Mouse (Mus musculus) stomach, postnatal 0 days (tissue): ENCODE data around the gene Rnf207. TPM values are rescaled to one million over a fixed set of nuclear protein-coding genes. Genes with fewer than 3 reads are reported as not detected.

Experiments used
- ATAC-seq: fragments of 200-750 bp; cut with Nextera tagmentation; 2 replicates; pipeline ENCODE4 v1.8.0; 2017; ENCODE audit not compliant: low FRiP score, low TSS enrichment
- DNase-seq: peaks from one replicate; pipeline ENCODE4 v3.0.0-alpha.2; 2016; ENCODE audit warnings: low spot score
- H3K27ac ChIP-seq: fragments of 300-500 bp; sonication (generic); replicated peaks from 2 replicates; pipeline ENCODE4 v1.5.1; 2014; ENCODE audit warnings: mild to moderate bottlenecking, control low read depth
- H3K27me3 ChIP-seq: fragments of 300-500 bp; sonication (generic); 2 replicates; pipeline ENCODE4 v1.6.1; 2014; ENCODE audit warnings: low read length; ENCODE audit not compliant: control insufficient read depth, insufficient read depth
- H3K36me3 ChIP-seq: fragments of 300-500 bp; sonication (generic); 2 replicates; pipeline ENCODE4 v1.6.1; 2014; ENCODE audit warnings: low read length, mixed read lengths; ENCODE audit not compliant: control insufficient read depth, insufficient read depth
- H3K4me1 ChIP-seq: fragments of 300-500 bp; sonication (generic); replicated peaks from 2 replicates; pipeline ENCODE4 v1.6.1; 2014; ENCODE audit warnings: antibody characterized with exemption; ENCODE audit not compliant: control insufficient read depth, insufficient read depth
- H3K4me2 ChIP-seq: fragments of 300-500 bp; sonication (generic); replicated peaks from 2 replicates; pipeline ENCODE4 v1.6.1; 2014; ENCODE audit warnings: low read depth, mild to moderate bottlenecking, control low read depth, moderate library complexity
- H3K4me3 ChIP-seq: fragments of 300-500 bp; sonication (generic); 2 replicates; pipeline ENCODE4 v1.5.1; 2014; ENCODE audit warnings: low read depth, low read length, control low read depth
- H3K9ac ChIP-seq: fragments of 300-500 bp; sonication (generic); 2 replicates; pipeline ENCODE4 v1.6.1; 2014; ENCODE audit warnings: mild to moderate bottlenecking, low read length, control low read depth, mixed read lengths
- H3K9me3 ChIP-seq: fragments of 300-500 bp; sonication (generic); 2 replicates; pipeline ENCODE4 v1.6.1; 2016; ENCODE audit warnings: low read length; ENCODE audit not compliant: control insufficient read depth
- CTCF ChIP-seq: IDR thresholded peaks from 2 replicates; pipeline ENCODE4 v1.5.1; 2016; ENCODE audit warnings: antibody characterized with exemption, low read depth, mild to moderate bottlenecking, moderate library complexity
- EP300 ChIP-seq: optimal IDR thresholded peaks from 2 replicates; pipeline ENCODE3; 2016; ENCODE audit warnings: antibody characterized with exemption
- WGBS: fragments of 180-500 bp; shearing (Covaris S2); extraction: QIAGEN DNeasy Blood & Tissue Kit; methylation state at CpG from one replicate; pipeline ENCODE4 v1.1.7; 2014; 5-methylcytosine and 5-hydroxymethylcytosine counted together
- polyA plus RNA-seq: library from polyadenylated mRNA; unstranded; fragments of >200 nt; fragmentation: Nextera tagmentation; extraction: Ambion mirVana; gene quantifications from 2 replicates; pipeline ENCODE4 v1.2.1, GENCODE M21; 2015

The Rnf207 gene
- polyA plus RNA-seq, 1 experiment from 2014 or later, result 0.46 TPM

- WGBS, result 6% methylated on average over 70 of the region's 70 CpGs
- DNase-seq, result peak; percentile 90
- H3K36me3 ChIP-seq, result no peaks in the 10 kb centered on the region
- no peak overlapping the region for H3K9ac ChIP-seq
- peaks cover 15% of the 10 kb centered on the region; the same call in 1 of the 2 replicates for H3K27me3 ChIP-seq
- peak; percentile 84 for ATAC-seq
- H3K4me2 ChIP-seq, result peak overlapping the region; percentile 42
- TF ChIP-seq CTCF (peak; percentile 90), EP300 (no peak)
- no peaks in the 10 kb centered on the region for H3K4me1 ChIP-seq
- peak overlapping the region; percentile 22 for H3K4me3 ChIP-seq
- no peak overlapping the region for H3K27ac ChIP-seq
- no peaks in the 10 kb centered on the region for H3K9me3 ChIP-seq
Observed at GRCm38 (mm10) chr4:152283186-152283950, 35.4 kb downstream of the Rnf207 start.

GRCm38 (mm10) chr4:152282721-152283120, 36.1 kb downstream of the Rnf207 start:
- no peaks in the 10 kb centered on the region for H3K36me3 ChIP-seq
- H3K4me2 ChIP-seq, result peak overlapping the region; percentile 42
- no peak for TF ChIP-seq EP300
- TF ChIP-seq CTCF, result no peak
- 19% methylated on average over 34 of the region's 34 CpGs for WGBS
- DNase-seq (no peak), ATAC-seq (no peak)
- H3K9ac ChIP-seq, result no peak overlapping the region
- no peak overlapping the region for H3K27ac ChIP-seq
- peaks cover 15% of the 10 kb centered on the region; the same call in 1 of the 2 replicates for H3K27me3 ChIP-seq
- peak overlapping the region; percentile 22 for H3K4me3 ChIP-seq
- no peaks in the 10 kb centered on the region for H3K4me1 ChIP-seq
- no peaks in the 10 kb centered on the region for H3K9me3 ChIP-seq

GRCm38 (mm10) chr4:152281601-152282000, 37.2 kb downstream of the Rnf207 start:
- Histone ChIP-seq H3K27me3 (peaks cover 6% of the 10 kb centered on the region; the same call in 1 of the 2 replicates), H3K4me1 (no peaks in the 10 kb centered on the region), H3K4me2 (no peak overlapping the region), H3K36me3 (no peaks in the 10 kb centered on the region), H3K9ac (no peak overlapping the region), H3K4me3 (no peak overlapping the region), H3K27ac (no peak overlapping the region), H3K9me3 (no peaks in the 10 kb centered on the region)
- ATAC-seq, result no peak
- TF ChIP-seq CTCF, result no peak
- no peak for TF ChIP-seq EP300
- WGBS, result 65% methylated on average over 15 of the region's 15 CpGs
- no peak for DNase-seq

- DNase-seq (no peak), ATAC-seq (no peak)
- Histone ChIP-seq H3K9me3 (no peaks in the 10 kb centered on the region), H3K4me3 (no peak overlapping the region), H3K4me1 (no peaks in the 10 kb centered on the region), H3K9ac (no peak overlapping the region), H3K4me2 (no peak overlapping the region), H3K36me3 (no peaks in the 10 kb centered on the region), H3K27ac (no peak overlapping the region), H3K27me3 (no peaks in the 10 kb centered on the region; the same call in 1 of the 2 replicates)
- TF ChIP-seq CTCF (no peak), EP300 (no peak)
- WGBS, result 87% methylated on average over 23 of the region's 23 CpGs
Observed at GRCm38 (mm10) chr4:152278986-152279385, 39.8 kb downstream of the Rnf207 start.

- no peak overlapping the region for H3K4me2 ChIP-seq
- no peak overlapping the region for H3K27ac ChIP-seq
- TF ChIP-seq CTCF (peak; percentile 24; the same call in 1 of the 2 replicates), EP300 (no peak)
- H3K27me3 ChIP-seq, result no peaks in the 10 kb centered on the region; the same call in 1 of the 2 replicates
- H3K9me3 ChIP-seq, result no peaks in the 10 kb centered on the region
- WGBS, result 65% methylated on average over 2 of the region's 2 CpGs
- H3K4me3 ChIP-seq, result no peak overlapping the region
- no peaks in the 10 kb centered on the region; the same call in 1 of the 2 replicates for H3K4me1 ChIP-seq
- ATAC-seq (no peak), DNase-seq (no peak)
- H3K36me3 ChIP-seq, result no peaks in the 10 kb centered on the region
- no peak overlapping the region for H3K9ac ChIP-seq
Observed at GRCm38 (mm10) chr4:152277916-152278315, 40.9 kb downstream of the Rnf207 start.
